Mouse (Mus musculus) frontal cortex, adult (tissue): ENCODE data around the gene Zfhx3.

Source experiments
- ATAC-seq: cut with Nextera tagmentation; 2 replicates; pipeline ENCODE4 v1.9.2; 2017; ENCODE audit warnings: mild to moderate bottlenecking, moderate library complexity, mixed read lengths; ENCODE audit not compliant: low TSS enrichment

Gene Zfhx3

DNA sequence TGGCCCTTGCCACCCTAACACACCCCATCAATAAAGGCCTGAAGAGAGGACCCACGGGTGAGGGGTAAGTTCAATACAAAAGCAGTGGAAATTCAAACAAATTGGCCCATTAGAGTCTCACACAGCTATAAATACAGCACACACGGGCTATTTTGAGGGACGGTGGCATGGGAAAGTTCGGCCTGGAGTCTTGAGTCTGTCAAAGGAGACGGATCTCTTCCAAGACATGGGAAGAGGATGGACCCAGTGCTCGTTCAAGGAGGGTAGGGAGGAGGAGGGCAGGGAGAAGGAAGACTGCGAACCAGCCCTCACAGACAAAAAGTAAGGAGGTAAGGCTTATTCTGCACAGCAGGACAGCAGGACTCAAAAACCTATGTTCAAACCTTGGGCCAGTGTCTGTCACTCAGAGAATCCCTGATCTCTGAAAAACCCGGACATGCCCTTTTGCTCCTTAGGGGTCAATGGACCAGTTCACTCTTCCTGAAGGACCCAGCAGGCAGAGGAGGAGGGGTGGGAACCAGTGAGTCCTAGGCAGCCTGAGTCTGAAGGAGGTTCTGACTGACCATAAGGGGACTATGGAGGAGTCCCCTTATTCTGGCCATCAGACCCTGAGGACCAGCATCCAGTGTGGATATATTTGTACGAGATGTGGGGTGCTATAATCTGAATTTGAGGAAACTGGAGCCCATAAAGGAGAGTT, 652.1 kb downstream of the Zfhx3 start:
- ATAC-seq = no peak

DNA sequence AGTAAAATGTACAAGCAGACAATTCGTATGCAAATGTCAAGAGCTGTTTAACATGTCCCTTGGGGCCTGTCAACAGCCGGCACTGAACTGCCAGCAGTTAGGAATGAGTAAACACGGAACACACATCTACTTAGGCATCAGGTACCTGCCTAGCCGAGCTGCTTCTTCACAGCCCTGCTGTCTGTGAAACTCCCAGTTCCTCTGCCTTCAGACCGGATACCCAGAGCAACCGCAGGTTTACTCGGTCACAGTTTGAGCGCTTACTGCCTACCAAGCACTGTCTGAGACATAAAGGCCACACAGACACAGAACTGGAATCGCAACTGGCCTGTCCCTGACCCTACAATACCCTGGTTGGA, 652.6 kb downstream of the Zfhx3 start:
- no peak for ATAC-seq

DNA sequence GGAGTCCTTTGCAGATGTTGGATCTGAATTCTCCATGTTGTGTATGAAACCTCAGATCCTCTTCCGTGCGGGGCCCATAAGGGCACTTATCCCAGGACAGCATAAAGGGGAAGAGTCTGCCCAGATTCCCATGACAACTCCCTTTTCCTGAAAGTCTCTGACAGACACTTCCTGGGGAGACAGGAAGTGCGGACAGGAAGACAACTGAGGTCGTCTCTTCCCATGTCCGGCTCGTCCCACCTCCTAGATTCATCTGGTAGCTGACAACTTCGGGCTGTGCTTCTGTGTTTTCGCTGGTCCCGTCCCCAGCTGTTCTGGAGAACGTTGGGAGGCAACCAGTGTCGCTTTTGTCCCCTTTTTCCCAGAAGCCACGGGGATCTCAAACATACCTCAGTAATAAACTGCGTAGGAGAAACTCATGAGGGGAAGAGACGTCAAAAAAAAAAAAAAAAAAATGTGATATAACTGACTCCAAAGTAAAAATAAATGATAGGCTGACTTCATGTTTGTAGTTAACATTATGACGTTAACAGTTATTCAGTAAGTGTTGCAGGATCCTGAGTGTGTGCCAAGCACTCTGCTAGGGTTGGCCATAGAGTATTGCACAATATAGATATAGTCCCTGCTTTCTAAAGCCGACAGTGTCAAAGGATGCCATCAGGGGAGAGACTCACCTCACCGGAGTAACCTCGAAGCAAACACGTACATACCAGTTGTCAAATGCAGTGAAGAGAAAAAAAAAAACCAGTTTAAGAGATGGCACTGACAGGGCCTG, 653.5 kb downstream of the Zfhx3 start:
- no peak for ATAC-seq

DNA sequence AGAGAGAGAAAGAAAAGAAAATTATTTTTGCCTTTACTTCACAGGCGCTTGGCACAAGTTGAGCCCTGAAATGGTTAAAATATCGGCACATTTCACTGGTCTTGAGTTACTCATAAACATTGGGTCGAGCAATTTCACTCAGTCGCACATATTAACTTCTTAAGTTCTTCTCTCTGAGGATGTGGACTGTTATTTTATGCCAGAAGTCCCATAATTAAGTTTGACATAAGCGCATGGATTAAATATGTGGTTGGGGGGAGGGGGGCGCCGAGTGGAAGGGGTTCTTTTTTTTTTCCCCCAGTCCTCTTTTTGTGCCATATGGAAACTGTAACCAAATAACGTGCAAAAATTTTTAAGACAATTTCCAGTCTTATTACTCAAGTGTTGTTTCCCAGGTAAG, 656.6 kb downstream of the Zfhx3 start:
- no peak for ATAC-seq

DNA sequence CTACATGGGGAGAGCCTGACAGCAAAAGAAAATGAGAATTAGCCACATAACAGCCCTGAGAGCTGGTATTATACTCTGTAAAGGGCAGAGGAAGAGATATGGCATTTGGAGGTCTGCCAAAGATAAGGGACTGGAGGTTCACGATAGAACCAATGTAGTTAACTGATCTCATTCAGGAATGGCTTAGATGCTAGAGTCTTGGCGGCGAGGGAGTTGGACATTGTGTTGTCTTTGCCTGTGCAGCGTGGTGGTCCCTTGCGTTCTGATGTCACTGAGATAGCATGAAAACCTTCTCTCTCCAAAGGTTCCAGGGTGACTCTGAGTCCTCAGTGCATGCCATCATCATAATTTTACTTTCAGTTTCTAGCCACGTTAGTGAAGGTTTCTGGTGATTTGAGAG, 657.1 kb downstream of the Zfhx3 start:
- ATAC-seq = no peak

GRCm38 (mm10) chr8:108608678-108609077, 666.2 kb downstream of the Zfhx3 start:
- ATAC-seq = no peak

DNA sequence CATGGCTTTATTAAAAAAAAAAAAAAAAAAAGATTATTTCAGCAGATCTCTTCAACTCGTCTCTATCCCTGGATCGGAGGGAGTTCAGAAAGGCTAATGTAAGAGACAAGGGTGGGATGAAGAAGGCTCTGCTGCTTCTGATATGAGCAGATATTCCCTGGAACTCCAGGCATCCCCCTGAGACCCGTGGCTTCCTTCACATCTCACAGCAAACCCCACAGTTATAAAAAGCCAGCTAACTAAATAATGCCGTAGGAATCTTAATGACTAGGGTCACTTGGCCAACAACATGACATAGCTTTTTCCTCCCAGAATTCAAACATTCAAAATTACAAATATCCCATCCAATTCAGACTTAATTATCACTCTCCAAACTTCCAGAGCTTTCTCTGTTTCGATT, 666.7 kb downstream of the Zfhx3 start:
- ATAC-seq = no peak

- ATAC-seq = no peak
Observed at GRCm38 (mm10) chr8:108611141-108611674, 668.8 kb downstream of the Zfhx3 start.

- ATAC-seq = no peak
Observed at GRCm38 (mm10) chr8:108611792-108612413, 669.5 kb downstream of the Zfhx3 start.

DNA sequence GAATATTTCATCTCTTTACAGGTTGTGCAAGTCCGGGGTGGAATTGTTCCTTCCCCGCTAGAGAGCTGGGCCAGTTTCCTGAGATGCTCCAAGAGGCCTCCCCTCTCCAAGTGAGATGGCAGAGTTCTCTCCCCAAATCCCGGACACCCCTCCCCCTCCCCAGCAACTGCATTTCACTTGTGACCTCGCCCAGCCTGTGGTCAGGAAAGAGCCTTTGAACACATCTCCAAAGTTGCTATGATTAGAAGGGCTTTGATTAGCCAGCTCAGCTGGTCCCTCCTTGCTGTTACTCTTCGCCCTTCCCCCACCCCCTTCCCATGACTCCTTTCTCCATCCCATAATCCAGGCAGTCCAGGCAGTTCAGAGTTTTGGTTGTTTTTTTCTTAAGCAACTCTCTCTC, 670.4 kb downstream of the Zfhx3 start:
- ATAC-seq = no peak

- ATAC-seq = no peak
Observed at GRCm38 (mm10) chr8:108613280-108613679, 670.8 kb downstream of the Zfhx3 start.

DNA sequence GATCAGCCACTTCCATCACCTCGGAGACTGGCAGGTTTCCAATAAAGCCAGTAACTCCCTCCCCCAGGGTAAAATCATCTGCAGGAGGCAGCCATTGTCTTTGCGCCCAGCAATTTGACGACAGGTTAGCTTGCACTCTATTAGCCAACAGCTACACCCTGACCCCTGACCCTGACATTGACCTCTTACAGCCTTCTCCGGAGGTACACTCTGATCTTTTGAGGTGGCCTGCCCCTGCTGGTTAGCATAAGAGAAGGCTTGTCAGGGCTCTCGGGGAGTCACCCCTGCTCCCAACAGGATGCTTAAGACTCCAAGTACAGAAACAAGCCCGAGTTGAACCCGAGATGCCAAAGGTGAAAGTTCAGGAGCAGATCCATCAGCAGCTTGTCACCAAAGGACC, 678.9 kb downstream of the Zfhx3 start:
- no peak for ATAC-seq

DNA sequence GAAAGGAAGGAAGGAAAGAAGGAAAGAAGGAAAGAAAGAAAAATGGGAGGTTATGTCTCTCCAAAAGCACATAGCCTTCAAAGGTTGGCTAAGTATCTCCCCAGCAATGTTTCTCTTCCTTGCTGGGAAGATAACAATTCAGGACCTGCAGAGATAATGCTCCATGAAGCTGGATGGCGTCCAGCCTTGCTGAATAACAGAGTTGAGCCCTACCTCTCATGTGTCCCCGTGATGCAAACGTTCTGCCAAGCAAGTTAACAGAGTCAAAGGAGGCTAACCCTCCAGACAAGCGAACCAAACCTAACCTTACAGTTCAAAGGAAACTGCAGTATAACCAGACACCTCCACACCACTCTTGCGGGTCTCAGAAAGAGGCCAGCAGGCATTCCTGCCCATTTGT, 681.2 kb downstream of the Zfhx3 start:
- no peak for ATAC-seq

DNA sequence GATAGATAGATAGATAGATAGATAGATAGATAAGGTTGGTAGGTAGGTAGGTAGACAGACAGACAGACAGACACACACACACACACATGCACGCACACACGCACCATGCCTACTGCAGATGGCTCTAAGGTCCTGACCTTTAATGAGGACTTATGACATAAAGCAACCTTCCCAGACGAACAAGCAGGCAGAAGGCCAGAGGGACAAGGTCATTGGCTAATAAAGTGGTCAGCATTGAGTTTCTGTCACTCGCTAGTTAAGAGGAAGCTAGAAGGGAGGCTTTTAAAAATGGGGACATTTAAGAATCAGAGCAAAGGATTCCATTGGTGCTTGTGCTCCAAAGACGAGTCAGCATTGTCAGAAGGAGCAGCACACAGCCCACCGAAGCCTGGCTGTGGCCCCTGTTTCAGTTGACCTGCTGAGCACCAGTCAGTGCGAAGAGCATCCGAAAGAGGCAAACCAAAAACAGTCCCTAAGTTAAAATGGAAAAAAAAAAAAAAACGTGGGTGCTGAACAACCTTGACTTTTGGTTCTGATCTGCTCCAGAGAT, 683.2 kb downstream of the Zfhx3 start:
- no peak for ATAC-seq

DNA sequence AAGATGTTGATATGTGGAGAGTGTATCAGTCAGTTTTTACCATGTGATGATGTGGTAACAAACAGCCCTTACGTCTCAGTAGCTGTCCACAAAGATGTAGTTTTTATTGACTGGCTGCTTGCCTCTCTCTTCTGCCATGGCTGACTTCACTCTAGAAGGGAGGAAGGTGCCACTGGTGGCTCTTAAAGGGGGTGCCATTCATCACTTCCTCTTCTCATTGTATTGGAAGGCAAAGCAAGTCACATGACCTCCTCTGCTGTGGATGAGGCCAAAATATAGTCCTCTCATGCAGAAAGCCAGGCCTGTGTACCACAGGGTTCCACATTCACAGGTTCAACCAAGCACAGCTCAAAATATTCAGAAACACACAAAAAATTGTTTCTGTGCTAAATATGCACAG, 688.6 kb downstream of the Zfhx3 start:
- no peak for ATAC-seq

GRCm38 (mm10) chr8:108634282-108634681, 691.8 kb downstream of the Zfhx3 start:
- no peak for ATAC-seq

DNA sequence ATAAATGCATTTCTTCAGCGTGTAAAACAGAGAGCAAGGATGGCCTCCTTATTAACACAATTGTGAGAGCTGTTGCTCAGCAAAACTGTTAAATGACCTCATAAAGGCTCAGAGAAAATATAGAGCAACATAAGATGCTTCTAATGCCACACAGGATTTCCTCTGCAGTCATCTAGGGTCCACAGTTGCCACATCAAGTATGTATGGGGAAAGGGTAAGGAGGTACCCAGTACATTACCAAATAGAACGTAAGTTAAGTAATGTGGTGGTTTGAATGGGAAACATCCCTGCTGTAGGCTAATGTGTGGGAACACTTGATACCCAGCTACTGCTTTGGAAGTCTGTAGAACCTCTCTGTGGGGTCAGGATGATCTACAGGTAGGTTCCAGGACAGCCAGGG, 695.4 kb downstream of the Zfhx3 start:
- no peak for ATAC-seq

GRCm38 (mm10) chr8:108645660-108646059, 703.2 kb downstream of the Zfhx3 start:
- no peak for ATAC-seq

DNA sequence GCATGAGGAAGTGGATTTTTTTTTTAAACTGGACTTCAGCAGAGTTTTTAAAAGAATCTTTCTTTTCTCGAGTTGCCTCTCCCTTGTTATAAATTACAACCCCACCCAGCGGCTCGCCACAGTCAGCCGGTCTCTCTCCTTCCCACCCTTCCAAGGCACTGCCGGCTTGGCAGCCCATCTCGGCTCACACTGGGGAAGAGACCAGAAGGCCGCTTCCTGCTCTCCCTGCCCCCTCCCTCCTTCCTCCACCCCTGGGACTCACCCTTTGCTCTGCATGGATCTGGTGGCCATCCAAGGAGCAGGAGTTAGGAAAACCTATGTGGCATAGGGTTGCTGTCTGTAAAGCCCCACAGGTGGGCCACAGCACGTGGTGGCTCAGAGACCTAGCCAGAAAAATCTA, 705.1 kb downstream of the Zfhx3 start:
- ATAC-seq = no peak

- ATAC-seq = no peak
Observed at GRCm38 (mm10) chr8:108648993-108649392, 706.5 kb downstream of the Zfhx3 start.

DNA sequence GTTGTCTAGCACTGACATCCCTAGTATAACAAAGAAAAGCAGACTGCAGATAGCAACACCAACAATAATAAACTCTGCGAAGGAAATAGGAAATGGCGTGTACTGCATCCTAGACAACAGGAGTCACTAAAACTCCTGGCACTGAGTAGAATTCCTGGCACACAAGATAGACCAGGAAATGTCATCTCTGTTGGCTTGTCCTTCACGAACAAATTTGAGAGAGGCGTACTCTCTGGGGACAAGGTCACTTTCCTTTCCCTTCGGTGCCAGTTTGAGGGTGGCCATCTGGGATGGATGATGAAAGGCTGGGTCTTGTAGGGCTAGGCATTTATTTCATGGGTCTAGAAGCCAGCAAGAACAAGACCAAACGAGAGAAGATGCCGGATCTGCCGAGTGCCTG, 708.4 kb downstream of the Zfhx3 start:
- no peak for ATAC-seq

DNA sequence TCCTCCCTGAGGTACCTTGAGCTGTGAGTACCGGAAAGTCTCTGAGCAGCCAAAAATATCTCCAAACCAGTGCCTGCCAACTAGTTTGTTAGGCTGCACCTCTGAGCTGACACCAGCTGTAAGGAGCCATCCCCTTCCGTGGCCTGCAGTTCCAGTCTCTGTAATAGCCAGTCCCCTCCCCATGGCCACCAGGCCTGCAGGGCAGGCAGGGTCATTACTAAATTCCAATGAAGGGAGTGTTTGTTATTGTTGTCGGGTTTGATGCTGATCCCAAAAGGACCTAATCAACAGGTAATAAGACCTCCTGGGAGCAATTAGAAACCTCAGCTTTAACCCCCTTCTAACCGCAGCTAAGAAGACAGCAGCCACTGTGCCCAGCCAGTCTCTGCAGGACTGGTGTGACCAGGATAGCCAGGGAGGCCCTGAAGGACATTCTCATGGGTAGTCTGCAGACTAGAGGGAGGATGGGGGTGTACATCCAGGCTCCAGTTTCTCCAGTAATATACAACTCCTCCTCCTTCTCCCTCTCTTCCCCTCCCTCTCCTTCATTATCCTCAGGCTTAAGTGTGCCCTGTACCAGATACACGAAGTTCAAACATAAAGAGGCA, 719.1 kb downstream of the Zfhx3 start:
- no peak for ATAC-seq
